Mouse (Mus musculus) R1 (cell line): ENCODE measurements around the gene Sparcl1.

Source experiments
- DNase-seq: peaks from one replicate; pipeline ENCODE4 v3.0.0-alpha.2; 2018; ENCODE audit warnings: low read depth, low spot score

The Sparcl1 gene

DNA sequence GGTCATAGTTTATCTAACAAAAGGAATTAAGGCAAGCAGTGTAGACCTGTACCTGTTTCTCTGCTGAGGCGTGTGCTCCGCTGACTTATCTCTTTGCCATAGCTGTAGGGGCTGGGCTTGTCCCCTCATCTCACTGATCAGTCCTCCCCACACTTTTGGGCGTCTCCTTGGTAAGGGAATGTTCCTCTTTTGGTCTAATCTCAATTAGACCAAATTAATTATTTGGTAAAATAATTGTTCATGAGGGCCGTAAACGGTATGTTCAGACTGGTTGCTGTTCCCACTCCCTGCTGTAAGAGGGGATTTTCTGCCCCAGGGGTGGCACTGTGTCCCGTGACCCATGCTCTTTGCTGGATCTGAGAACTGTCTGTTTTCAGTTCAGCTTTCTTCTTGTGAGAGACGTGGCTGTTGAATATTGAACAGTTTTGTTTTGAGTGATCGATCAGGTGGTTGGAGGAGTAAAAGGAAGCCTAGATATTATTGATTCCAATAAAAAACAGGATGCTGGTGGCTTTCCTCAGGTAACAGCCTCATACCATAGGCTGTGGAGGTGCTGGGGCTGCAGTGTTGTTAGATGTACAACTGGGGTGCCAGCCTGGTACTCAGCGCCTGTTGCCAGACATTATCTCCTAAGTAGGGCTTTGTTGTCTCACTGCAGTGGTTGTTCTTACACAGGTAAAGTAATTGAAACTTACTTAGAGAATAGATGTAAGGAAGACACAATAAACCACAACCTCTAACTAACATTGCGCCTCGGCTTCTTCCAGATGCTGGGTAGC lies 50.6 kb downstream of the Sparcl1 start:
- DNase-seq, result no peak

- DNase-seq, result peak; percentile 44
Measured at GRCm38 (mm10) chr5:104061936-104062772, 51.4 kb downstream of the Sparcl1 start.

GRCm38 (mm10) chr5:104060429-104060828 lies 53.1 kb downstream of the Sparcl1 start:
- DNase-seq, result no peak

- no peak for DNase-seq
Measured at GRCm38 (mm10) chr5:104059628-104060027, 53.9 kb downstream of the Sparcl1 start.

DNA sequence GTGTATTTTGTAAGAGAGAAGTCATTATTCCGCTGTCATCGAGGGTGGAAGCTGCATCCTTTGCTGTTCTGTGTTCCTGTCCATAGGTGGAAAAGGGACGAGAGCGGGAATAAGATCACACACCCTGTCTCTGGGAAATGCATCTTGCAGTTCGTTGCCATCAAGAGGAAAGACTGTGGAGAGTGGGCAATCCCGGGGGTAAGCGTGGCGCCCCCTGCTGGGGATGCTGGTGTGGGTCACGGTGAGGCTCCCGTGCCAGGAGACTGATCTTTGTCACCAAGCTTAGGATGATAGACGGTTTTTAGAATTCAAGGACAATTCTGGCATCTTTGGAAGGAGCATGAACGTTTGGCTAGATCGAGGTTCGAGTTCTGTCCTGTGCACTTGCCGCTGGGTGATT lies 55.5 kb downstream of the Sparcl1 start:
- peak; percentile 44 for DNase-seq

- DNase-seq, result no peak
Measured at GRCm38 (mm10) chr5:104056295-104056694, 57.2 kb downstream of the Sparcl1 start.

DNA sequence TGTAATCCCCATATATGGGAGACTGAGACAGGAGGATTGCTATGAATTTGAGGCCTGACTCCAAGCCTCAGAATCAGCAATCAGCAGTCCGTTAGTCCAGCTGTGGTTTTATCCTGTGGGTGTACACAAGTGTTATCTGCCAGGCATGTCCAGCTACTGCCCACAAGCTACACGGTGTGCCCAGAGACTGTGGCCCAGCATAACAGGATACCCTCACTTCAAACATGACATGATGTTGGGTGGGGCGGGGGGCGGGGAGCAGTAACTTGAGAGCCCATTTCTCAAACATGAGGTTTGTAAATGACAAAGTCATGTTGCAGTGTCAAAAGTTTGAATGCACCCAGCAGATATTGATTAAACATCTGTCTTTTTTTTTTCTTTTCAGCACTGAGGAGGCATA lies 57.7 kb downstream of the Sparcl1 start:
- DNase-seq, result no peak

- DNase-seq, result no peak
Measured at GRCm38 (mm10) chr5:104054938-104055337, 58.6 kb downstream of the Sparcl1 start.

- DNase-seq, result peak; percentile 87
Measured at GRCm38 (mm10) chr5:104052956-104053355, 60.6 kb downstream of the Sparcl1 start.

GRCm38 (mm10) chr5:104048139-104048538 lies 65.4 kb downstream of the Sparcl1 start:
- DNase-seq, result peak; percentile 26

DNA sequence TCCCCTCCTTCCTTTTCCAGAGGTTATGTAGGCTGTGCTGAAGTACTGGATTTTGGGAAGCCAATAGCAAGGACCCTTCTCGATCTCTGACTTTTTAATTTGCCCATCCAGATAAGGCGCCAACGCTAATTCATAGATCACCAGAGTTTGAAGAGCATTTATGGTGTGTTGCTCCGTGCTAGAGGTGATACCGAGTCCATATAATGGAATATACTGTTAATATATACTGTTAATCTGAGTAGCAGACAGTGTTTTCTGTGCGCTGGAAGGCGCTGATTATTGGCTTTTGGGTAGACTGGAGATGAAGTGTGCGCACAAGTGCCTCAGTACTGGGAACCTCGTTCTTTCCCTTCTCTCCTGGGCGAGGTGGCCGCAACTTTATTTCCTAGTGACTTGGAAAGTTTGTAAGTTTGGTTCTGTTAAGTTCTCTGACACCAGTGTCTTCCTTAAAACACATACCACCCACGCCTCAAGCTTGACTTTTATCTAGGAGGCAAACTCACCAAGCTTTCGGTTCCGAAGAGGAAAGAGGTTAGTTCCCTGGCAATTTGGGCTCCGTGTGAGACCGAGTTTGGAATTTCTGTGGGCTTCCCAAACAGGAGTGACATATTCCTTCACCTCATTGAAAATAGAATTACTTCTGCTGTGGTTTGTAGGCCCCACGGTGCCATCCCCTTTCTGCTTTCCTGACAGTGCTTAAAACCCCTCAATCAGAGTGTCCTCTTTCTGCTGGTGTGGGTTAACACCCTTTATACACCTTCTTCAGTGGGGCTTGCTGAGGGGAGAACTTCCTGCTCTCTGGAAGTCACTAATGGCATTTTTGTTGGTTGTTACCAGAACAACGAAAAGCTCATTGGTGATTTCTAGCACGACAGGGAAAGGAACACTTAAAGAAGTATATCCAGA lies 66.1 kb downstream of the Sparcl1 start:
- no peak for DNase-seq

- peak; percentile 97 for DNase-seq
Measured at GRCm38 (mm10) chr5:104046256-104047199, 67.0 kb downstream of the Sparcl1 start, which contains the start of gene Nudt9. TSS of gene Nudt9 (plus strand) at chr5:104046306.

DNA sequence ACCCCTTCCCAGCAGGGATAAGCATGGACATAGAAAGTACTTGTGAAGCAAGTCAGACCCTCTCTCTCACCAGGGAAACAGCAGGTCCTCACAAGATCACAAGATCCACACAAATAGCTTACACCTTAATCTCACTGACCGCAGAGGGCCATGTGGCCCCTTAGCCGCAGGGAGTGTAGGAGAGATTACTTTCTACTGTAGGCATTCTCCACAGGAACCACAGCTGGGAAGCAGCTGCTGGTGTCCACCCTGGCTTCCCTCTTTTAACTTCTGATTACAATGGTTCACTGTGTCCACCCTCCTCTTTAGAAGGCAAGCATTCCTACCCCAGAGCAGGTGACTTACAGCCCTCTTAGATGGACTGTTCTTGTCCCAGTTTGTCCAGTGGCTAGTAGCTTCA lies 69.8 kb downstream of the Sparcl1 start:
- no peak for DNase-seq

GRCm38 (mm10) chr5:104042906-104043305 lies 70.6 kb downstream of the Sparcl1 start:
- no peak for DNase-seq

GRCm38 (mm10) chr5:104039154-104039932 lies 74.2 kb downstream of the Sparcl1 start:
- DNase-seq, result peak; percentile 71

DNA sequence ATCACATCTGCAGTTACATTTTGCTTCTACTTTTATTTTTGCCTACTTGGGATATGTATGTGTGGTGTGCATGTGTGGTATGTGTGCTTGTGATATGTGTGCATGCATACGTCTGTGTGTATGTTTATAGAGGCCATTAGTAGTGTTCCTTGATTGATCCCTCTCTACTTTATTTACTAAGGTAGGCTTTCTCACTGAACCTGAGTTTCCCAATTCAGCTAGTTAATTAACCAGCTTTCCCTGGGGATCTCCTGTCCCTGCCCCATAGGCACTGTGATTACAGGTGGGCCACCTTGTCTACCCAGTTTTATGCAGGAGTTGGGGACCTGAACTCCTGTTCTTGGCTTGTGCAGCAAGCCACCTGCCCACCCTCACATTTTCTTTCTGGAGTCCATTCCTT lies 76.8 kb downstream of the Sparcl1 start:
- DNase-seq, result no peak

DNA sequence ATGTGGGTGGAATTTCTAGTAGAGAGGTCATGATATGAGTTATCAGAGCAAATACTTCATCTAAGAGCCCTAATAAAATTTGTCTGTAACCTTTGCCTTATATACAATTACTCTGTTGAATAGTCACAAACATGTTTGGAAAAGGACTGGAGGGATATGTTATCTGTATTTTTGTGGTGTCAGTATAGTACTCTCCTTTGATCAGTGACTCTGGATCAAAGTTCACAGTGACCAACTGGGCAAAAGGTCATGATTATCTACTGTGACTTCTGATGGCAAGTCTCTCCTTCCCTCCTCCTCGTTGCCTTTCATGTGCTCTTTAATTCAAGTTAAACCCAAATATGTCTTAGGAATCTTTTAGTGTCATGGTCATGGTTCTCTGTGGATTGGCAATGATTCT lies 77.7 kb downstream of the Sparcl1 start:
- no peak for DNase-seq

GRCm38 (mm10) chr5:104035066-104035465 lies 78.5 kb downstream of the Sparcl1 start:
- DNase-seq, result no peak

DNA sequence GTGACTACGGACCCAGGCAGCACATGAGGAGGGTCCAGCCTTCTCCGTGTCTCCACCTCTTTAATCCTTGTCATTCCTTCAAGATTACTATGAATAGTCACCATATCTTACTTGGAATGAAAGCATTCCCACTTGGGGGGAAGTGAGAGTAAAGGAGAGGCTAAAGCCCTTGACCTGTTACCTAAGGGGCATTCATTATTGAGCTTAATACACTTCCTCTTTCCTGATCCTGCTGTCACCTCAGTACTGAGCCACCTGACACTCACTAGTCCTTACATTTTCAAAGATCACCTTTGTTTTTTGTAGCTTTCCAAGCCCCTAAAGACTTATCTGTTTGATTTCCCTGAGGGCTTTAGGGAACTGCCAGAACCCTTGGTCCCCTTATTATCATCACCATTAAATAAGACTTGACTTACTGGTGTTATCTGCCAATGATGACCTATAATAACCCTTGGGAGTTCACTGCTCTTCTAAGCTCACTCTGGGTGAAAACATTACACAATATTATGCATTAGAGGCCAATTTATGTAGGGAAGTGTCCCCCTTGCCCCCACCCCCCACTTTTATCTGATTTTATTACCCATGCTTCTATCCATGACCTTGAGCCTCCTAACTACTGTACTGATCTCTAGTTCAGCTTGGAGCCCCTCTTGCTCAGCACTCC lies 81.0 kb downstream of the Sparcl1 start:
- no peak for DNase-seq
